Mouse (Mus musculus) limb, embryonic 15.5 days (tissue): ENCODE results near the gene Ganc. TPM values are rescaled to one million over a fixed set of nuclear protein-coding genes. Genes with fewer than 3 reads are reported as not detected.

Source experiments
- ATAC-seq: fragments of 200-750 bp; cut with Nextera tagmentation; 2 replicates; pipeline ENCODE4 v1.8.0; 2017; ENCODE audit warnings: low read depth, moderate TSS enrichment; ENCODE audit not compliant: insufficient number of reproducible peaks, low FRiP score, low TSS enrichment
- H3K27ac ChIP-seq: fragments of 300-500 bp; sonication (generic); 2 replicates; pipeline ENCODE4 v1.5.1; 2015; ENCODE audit warnings: moderate library complexity, mild to moderate bottlenecking, inconsistent platforms
- H3K27me3 ChIP-seq: fragments of 300-500 bp; sonication (generic); 2 replicates; pipeline ENCODE4 v1.6.1; 2015; ENCODE audit warnings: inconsistent platforms
- H3K36me3 ChIP-seq: fragments of 300-500 bp; sonication (generic); 2 replicates; pipeline ENCODE4 v1.6.1; 2015; ENCODE audit warnings: inconsistent platforms
- H3K4me1 ChIP-seq: fragments of 300-500 bp; sonication (generic); 2 replicates; pipeline ENCODE4 v1.6.1; 2015; ENCODE audit warnings: inconsistent platforms
- H3K4me2 ChIP-seq: fragments of 300-500 bp; sonication (generic); 2 replicates; pipeline ENCODE4 v1.6.1; 2015; ENCODE audit warnings: mild to moderate bottlenecking, inconsistent platforms
- H3K4me3 ChIP-seq: fragments of 300-500 bp; sonication (generic); 2 replicates; pipeline ENCODE4 v1.5.1; 2015; ENCODE audit warnings: mild to moderate bottlenecking, inconsistent platforms
- H3K9ac ChIP-seq: fragments of 300-500 bp; sonication (generic); 2 replicates; pipeline ENCODE4 v1.6.1; 2015; ENCODE audit warnings: inconsistent platforms
- H3K9me3 ChIP-seq: fragments of 300-500 bp; sonication (generic); 2 replicates; pipeline ENCODE4 v1.6.1; 2016; ENCODE audit warnings: inconsistent platforms
- WGBS: fragments of 180-500 bp; shearing (Covaris S2); methylation state at CpG from one replicate; pipeline ENCODE4 v1.1.7; 2015; 5-methylcytosine and 5-hydroxymethylcytosine counted together
- polyA plus RNA-seq: library from polyadenylated mRNA; unstranded; fragments of >200 nt; fragmentation: Nextera tagmentation; extraction: Ambion mirVana; gene quantifications from 2 replicates; pipeline ENCODE4 v1.2.1, GENCODE M21; 2015

Gene Ganc
- polyA plus RNA-seq, 1 experiment from 2014 or later, result 7.8 TPM

- H3K36me3 ChIP-seq, result no peaks in the 10 kb centered on the region
- no peak overlapping the region for H3K27ac ChIP-seq
- H3K9ac ChIP-seq, result no peak overlapping the region
- ATAC-seq, result no peak
- H3K27me3 ChIP-seq, result no peaks in the 10 kb centered on the region
- H3K4me1 ChIP-seq, result 0 out of 2 replicates have a peak, but pooled peaks cover 3% of the 10 kb centered on the region
- WGBS, result 54% methylated on average over 3 of the region's 3 CpGs
- no peak overlapping the region for H3K4me3 ChIP-seq
- H3K9me3 ChIP-seq, result no peaks in the 10 kb centered on the region
- H3K4me2 ChIP-seq, result no peak overlapping the region
These were observed 74.9 kb downstream of the Ganc start for GRCm38 (mm10) chr2:120478600-120478999.

- H3K4me1 ChIP-seq, result 0 out of 2 replicates have a peak, but pooled peaks cover 3% of the 10 kb centered on the region
- no peak for ATAC-seq
- H3K9me3 ChIP-seq, result no peaks in the 10 kb centered on the region
- H3K27ac ChIP-seq, result no peak overlapping the region
- H3K36me3 ChIP-seq, result no peaks in the 10 kb centered on the region
- 57% methylated on average over 8 of the region's 8 CpGs for WGBS
- no peak overlapping the region for H3K4me2 ChIP-seq
- no peak overlapping the region for H3K9ac ChIP-seq
- H3K27me3 ChIP-seq, result no peaks in the 10 kb centered on the region
- no peak overlapping the region for H3K4me3 ChIP-seq
These were observed 78.2 kb downstream of the Ganc start for GRCm38 (mm10) chr2:120481921-120482320.

GRCm38 (mm10) chr2:120482506-120483389, 79.1 kb downstream of the Ganc start:
- ATAC-seq, result no peak
- no peak overlapping the region for H3K9ac ChIP-seq
- H3K36me3 ChIP-seq, result no peaks in the 10 kb centered on the region
- 39% methylated on average over 8 of the region's 8 CpGs for WGBS
- H3K9me3 ChIP-seq, result no peaks in the 10 kb centered on the region
- H3K27ac ChIP-seq, result no peak overlapping the region
- H3K27me3 ChIP-seq, result no peaks in the 10 kb centered on the region
- H3K4me2 ChIP-seq, result no peak overlapping the region
- 0 out of 2 replicates have a peak, but pooled peaks cover 3% of the 10 kb centered on the region for H3K4me1 ChIP-seq
- no peak overlapping the region for H3K4me3 ChIP-seq

- 79% methylated on average over 3 of the region's 3 CpGs for WGBS
These were observed 80.5 kb downstream of the Ganc start for GRCm38 (mm10) chr2:120484241-120484640.

GRCm38 (mm10) chr2:120493254-120493653, 89.6 kb downstream of the Ganc start:
- no peak for ATAC-seq
- Histone ChIP-seq H3K4me1 (no peaks in the 10 kb centered on the region), H3K27me3 (no peaks in the 10 kb centered on the region), H3K27ac (no peak overlapping the region), H3K36me3 (no peaks in the 10 kb centered on the region), H3K9ac (no peak overlapping the region), H3K9me3 (no peaks in the 10 kb centered on the region), H3K4me2 (no peak overlapping the region), H3K4me3 (no peak overlapping the region)
- 57% methylated on average over 4 of the region's 4 CpGs for WGBS

More at GRCm38 (mm10) chr2:120484241-120484640, 80.5 kb downstream of the Ganc start:
- H3K27ac ChIP-seq, result no peak overlapping the region
- no peaks in the 10 kb centered on the region for H3K27me3 ChIP-seq
- no peaks in the 10 kb centered on the region for H3K9me3 ChIP-seq
- H3K4me3 ChIP-seq, result no peak overlapping the region
- H3K9ac ChIP-seq, result no peak overlapping the region
- no peak for ATAC-seq
- no peaks in the 10 kb centered on the region for H3K36me3 ChIP-seq
- H3K4me1 ChIP-seq, result 0 out of 2 replicates have a peak, but pooled peaks cover 3% of the 10 kb centered on the region
- no peak overlapping the region for H3K4me2 ChIP-seq

GRCm38 (mm10) chr2:120496511-120496910, 92.8 kb downstream of the Ganc start:
- Histone ChIP-seq H3K4me2 (no peak overlapping the region), H3K27ac (no peak overlapping the region), H3K9me3 (no peaks in the 10 kb centered on the region), H3K4me1 (peaks cover 10% of the 10 kb centered on the region; the same call in 1 of the 2 replicates), H3K9ac (no peak overlapping the region), H3K36me3 (no peaks in the 10 kb centered on the region), H3K4me3 (no peak overlapping the region), H3K27me3 (no peaks in the 10 kb centered on the region)
- WGBS, result 73% methylated on average over 3 of the region's 3 CpGs
- ATAC-seq, result no peak

GRCm38 (mm10) chr2:120499971-120500471, 96.3 kb downstream of the Ganc start:
- ATAC-seq, result no peak

GRCm38 (mm10) chr2:120501136-120501918, 97.6 kb downstream of the Ganc start:
- no peak overlapping the region for H3K4me3 ChIP-seq
- WGBS, result 43% methylated on average over 17 of the region's 17 CpGs
- peaks cover 23% of the 10 kb centered on the region for H3K36me3 ChIP-seq
- no peak overlapping the region for H3K4me2 ChIP-seq
- H3K9me3 ChIP-seq, result no peaks in the 10 kb centered on the region
- H3K4me1 ChIP-seq, result peaks cover 10% of the 10 kb centered on the region; the same call in 1 of the 2 replicates
- no peak overlapping the region for H3K9ac ChIP-seq
- ATAC-seq, result no peak
- H3K27ac ChIP-seq, result no peak overlapping the region
- H3K27me3 ChIP-seq, result no peaks in the 10 kb centered on the region

More at GRCm38 (mm10) chr2:120499971-120500471, 96.3 kb downstream of the Ganc start:
- H3K4me2 ChIP-seq, result no peak overlapping the region
- no peak overlapping the region for H3K4me3 ChIP-seq
- peaks cover 10% of the 10 kb centered on the region; the same call in 1 of the 2 replicates for H3K4me1 ChIP-seq
- no peaks in the 10 kb centered on the region for H3K27me3 ChIP-seq
- peak overlapping the region; percentile 38; the same call in 1 of the 2 replicates for H3K27ac ChIP-seq
- no peaks in the 10 kb centered on the region for H3K9me3 ChIP-seq
- no peak overlapping the region for H3K9ac ChIP-seq
- H3K36me3 ChIP-seq, result peaks cover 11% of the 10 kb centered on the region
- WGBS, result 45% methylated on average over 6 of the region's 6 CpGs

GRCm38 (mm10) chr2:120501931-120502604, 98.4 kb downstream of the Ganc start:
- no peak for ATAC-seq
- Histone ChIP-seq H3K4me3 (no peak overlapping the region), H3K4me1 (peaks cover 10% of the 10 kb centered on the region; the same call in 1 of the 2 replicates), H3K27ac (no peak overlapping the region), H3K4me2 (no peak overlapping the region), H3K36me3 (peaks cover 26% of the 10 kb centered on the region), H3K9me3 (no peaks in the 10 kb centered on the region), H3K9ac (no peak overlapping the region), H3K27me3 (no peaks in the 10 kb centered on the region)
- 56% methylated on average over 13 of the region's 13 CpGs for WGBS

GRCm38 (mm10) chr2:120502605-120502990, 98.9 kb downstream of the Ganc start:
- no peak for ATAC-seq
- WGBS, result 52% methylated on average over 3 of the region's 3 CpGs
- H3K27me3 ChIP-seq, result no peaks in the 10 kb centered on the region
- H3K4me1 ChIP-seq, result peaks cover 10% of the 10 kb centered on the region; the same call in 1 of the 2 replicates
- peaks cover 26% of the 10 kb centered on the region for H3K36me3 ChIP-seq
- no peak overlapping the region for H3K27ac ChIP-seq
- H3K4me2 ChIP-seq, result no peak overlapping the region
- H3K4me3 ChIP-seq, result no peak overlapping the region
- no peak overlapping the region for H3K9ac ChIP-seq
- H3K9me3 ChIP-seq, result no peaks in the 10 kb centered on the region

GRCm38 (mm10) chr2:120503094-120503493, 99.4 kb downstream of the Ganc start:
- H3K4me1 ChIP-seq, result peaks cover 10% of the 10 kb centered on the region; the same call in 1 of the 2 replicates
- H3K9me3 ChIP-seq, result no peaks in the 10 kb centered on the region
- WGBS, result 85% methylated on average over 6 of the region's 6 CpGs
- peaks cover 29% of the 10 kb centered on the region for H3K36me3 ChIP-seq
- no peak overlapping the region for H3K27ac ChIP-seq
- H3K27me3 ChIP-seq, result no peaks in the 10 kb centered on the region
- no peak overlapping the region for H3K9ac ChIP-seq
- no peak overlapping the region for H3K4me2 ChIP-seq
- ATAC-seq, result no peak
- H3K4me3 ChIP-seq, result no peak overlapping the region
